Mouse (Mus musculus) heart, adult 9 months (tissue): Measurements from ENCODE around the gene Map3k1.
A peak's percentile ranks its signal among the peaks of the same experiment; 100 is the strongest.

Experiments
- DNase-seq, 2 experiments: peaks; one replicate each; pipeline ENCODE4 v3.0.0; 2022; ENCODE audit warnings: low spot score in 2 of 2

Gene Map3k1

GRCm38 (mm10) chr13:111791596-111791995 is 17.2 kb downstream of the Map3k1 start:
- no peak for DNase-seq

DNA sequence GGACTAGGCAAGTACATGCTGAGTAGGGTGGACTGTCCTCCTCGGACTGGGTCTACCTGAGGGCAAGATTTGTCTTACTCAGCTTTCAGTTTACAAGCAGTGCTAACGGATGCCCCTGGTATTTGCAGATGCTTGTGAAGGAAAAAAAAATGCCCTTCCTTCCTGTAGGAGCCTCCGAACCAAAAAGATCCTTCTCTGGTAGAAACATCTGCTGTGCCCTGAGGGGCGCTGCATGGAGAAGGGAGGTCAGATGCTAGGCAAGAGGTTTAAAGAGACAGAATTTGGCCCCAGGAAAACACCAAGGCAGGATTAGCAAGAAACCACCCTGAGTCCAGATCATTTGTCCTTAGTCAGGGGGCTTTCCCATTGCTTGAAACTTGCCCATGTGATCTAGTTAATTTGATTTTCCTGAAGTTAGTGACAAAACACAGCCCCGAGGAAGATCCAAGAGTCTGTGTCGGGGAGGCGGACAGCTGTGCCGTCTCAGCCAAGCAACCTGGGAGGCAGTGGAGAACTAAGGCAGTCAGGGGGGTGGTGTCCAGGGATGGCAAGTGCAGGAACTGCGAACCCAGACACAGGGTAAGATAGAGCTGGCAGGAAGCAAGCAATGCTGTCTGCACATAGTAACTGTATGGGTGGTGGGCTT is 19.2 kb downstream of the Map3k1 start:
- no peak for DNase-seq

GRCm38 (mm10) chr13:111788882-111789281 is 19.9 kb downstream of the Map3k1 start:
- DNase-seq = no peak

DNA sequence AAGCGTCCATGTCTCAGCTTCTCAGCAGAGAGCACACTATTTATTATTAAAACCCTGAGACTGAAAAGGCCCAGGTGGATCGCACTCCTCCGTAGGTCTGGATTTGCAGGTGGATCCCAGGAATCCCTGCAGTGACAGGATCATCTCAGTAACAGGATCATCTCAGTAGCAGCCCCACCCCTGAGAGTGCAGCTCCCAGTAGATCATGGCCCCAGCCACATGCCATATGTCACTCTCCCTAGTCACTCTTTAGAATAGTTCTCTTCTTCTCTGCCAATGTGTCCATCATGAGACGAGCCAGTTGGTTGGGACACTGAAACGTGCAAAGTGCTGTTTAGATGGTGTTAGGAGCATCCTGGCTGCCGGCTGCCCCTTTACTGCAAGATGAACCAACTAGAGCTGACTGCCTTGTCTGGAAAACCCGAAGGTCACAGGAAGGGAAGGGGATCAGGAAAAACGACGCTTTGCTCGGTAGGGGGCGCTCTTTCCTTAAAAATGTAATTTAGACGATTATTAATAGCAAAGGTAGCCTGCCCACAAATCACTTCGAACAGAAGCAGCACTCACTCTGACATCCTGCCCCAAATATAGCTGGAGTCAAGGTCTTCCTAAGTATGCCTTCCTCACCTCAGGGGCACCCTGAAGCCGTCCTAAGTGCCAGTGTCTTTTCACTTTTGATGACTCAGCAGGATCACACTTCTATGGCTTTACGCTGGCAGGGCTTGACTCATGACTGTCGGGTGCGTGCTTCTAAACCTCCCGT is 20.8 kb downstream of the Map3k1 start:
- DNase-seq = peak; percentile 74 to 88

DNA sequence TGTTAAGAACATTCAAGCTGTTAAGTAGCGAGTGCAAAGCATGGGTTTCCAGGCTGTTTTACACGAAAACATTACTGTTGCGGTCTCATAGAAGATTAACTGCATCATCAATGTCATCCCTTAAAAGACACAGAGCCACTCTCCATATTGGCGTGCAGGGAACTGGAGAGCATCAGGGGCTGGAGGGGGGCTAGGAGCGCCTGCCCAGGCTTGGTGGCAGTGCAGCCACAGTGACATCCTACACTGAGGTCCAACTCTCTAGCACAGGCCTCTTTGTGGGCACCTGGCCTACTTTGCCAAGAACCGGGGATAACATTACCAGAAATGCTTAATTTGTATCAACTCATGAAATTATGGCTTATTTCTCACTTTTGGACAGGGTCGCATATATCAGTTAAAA is 22.2 kb downstream of the Map3k1 start:
- DNase-seq = no peak

DNA sequence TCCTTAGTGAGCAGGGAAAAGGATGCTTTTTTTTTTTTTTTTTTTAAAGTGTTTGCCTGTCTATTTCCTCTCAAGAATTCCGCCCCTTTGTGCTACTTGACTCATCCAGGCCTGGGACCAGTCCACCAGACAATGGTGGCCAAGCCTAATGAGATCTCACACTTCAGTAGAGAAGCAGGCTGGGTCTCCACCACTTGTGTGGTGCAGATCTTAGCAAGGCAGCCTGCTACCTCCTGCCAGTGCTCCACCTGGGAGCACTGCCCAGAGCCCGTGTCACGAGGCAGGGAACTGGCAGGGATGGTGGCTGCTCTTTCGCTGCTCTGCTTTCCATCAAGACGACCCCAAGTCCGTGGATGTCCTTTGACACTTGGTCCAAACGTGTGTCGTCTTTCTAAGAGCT is 25.3 kb downstream of the Map3k1 start:
- DNase-seq = peak in 1 of 2 experiments; percentile 30

GRCm38 (mm10) chr13:111779471-111779870 is 29.3 kb downstream of the Map3k1 start:
- DNase-seq = no peak

- DNase-seq = no peak
Observed at GRCm38 (mm10) chr13:111778606-111779005, 30.2 kb downstream of the Map3k1 start.

DNA sequence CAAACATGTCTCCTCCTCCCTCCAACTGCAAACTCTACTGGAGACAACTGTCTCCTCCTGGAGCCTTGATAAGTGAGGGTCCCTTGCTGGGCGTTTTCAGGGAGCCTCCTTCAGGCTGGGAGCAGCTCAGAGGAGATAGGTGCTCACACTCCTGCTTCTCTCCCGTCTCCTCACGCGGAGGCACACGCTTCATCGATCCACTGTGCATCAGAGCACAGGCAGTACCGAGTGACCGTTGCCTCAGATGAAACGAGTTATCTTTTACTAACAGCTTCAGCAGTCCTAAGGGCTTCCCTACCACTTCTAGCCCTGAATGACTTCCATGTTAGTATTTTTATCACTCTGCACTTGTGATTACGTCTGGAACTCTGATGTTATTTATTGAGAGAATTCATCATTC is 30.9 kb downstream of the Map3k1 start:
- DNase-seq = no peak

DNA sequence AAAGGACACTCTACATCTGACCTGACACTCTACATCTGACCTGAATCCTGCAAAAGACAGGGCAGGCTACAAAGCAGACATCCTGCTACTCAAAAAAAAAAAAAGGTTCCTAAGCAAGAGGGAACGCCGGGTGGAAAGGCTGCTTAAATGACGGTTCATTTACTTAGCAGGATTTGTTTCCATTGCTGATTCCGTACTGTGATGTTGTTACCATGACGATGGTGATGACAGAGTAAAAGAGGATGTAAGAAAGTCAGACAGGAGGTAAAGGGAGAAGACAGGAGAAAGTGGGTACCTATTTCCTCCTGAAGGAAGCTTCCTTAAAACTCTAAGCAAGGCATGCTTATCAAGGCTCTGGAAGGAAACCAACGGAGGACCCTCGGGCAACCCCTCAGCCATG is 31.6 kb downstream of the Map3k1 start:
- no peak for DNase-seq

GRCm38 (mm10) chr13:111772075-111772474 is 36.7 kb downstream of the Map3k1 start:
- DNase-seq = no peak

DNA sequence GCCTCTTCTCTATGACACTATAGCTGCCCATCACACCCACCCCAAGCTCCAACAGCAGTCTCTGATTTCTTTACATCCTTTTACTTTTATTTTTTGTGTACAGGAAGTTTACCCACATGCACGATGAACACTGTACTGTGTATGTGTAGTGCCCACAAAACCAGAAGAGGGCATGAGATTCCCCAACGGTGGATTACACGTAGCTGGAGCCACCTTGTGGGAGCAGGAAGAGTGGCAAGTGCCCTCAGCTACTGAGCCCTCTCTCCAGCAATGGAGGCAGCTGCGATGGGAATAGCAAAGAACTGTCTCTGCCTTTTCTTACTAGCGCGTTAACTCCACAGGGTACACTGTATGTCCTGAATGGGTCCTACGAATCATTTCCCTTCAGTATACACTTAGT is 37.6 kb downstream of the Map3k1 start:
- peak in 1 of 2 experiments; percentile 23 for DNase-seq

DNA sequence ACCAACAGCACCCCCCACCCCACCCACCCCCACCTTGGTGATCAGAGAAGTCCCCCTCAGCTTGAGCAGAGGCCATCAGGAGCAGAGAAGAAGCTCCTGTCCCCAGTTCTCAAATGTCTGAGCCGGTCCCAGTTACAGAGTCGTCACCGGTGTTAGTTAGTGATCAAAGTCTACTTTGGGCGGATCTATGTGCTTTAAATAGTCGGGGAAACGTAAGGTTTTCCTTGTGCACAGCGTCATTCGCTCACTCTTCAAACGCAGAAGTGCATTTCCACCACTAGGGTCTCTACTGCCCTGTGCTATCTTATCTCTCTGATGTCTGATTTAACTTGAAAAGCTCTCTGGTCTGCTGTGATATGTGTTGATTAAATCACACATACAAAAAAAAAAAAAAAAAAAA is 38.0 kb downstream of the Map3k1 start:
- no peak for DNase-seq

DNA sequence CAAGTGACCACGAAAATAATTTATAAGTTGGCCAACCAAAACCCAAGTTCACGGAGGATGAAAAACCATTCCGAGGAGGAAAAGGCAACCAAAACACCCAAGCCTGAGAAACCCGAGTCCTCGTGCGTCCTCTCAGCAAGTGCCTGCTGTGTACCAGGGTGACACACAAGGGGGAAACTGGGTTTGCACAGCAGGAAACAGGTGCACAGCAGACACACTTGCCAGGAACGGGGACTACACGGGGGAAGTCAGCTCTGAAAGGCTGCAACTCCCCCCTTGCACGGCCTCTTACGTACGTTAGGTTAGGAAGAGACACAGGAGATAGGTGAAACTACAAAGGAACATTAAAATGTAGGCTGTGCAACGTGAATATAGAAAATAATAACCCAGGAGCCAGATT is 46.3 kb downstream of the Map3k1 start:
- DNase-seq = no peak

DNA sequence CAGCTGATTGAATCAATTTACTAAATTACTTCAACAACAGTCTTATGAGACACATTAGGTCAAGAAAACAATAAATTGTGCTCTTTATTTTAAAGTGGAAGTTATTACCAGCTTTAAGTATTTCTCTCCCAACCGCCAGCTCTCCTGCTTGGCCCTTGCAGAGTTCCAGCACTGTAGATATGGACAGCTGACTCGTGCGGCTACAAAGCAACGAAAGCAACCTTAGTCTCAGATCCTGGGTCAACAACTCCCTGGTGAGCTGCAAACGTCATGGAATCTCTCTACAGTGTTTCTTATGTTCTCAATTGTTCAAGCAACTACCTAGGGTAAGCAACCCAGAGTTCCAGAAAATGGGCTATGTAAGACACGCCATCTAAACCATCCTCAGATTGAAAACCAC is 51.8 kb downstream of the Map3k1 start:
- DNase-seq = no peak

DNA sequence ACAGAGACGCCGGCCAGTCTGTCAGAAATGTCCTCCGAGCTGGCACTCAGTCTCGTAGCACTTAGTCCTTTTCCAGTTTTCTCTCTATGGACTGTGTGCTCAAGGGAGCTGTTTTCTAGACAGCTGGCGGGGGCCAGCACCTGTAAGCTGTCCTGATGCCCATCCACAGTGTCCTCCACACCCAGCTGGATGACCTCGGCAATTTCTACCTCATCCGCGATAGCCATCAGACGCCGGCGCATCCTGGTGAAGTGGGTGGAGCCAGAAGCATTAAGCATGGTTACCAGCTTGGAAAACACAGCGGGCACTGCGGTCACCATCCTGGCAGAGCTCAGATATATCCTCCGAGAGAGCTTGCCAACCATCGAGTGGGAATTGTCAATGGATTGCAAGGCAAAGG is 52.9 kb downstream of the Map3k1 start:
- no peak for DNase-seq

GRCm38 (mm10) chr13:111755377-111755776 is 53.4 kb downstream of the Map3k1 start:
- no peak for DNase-seq

DNA sequence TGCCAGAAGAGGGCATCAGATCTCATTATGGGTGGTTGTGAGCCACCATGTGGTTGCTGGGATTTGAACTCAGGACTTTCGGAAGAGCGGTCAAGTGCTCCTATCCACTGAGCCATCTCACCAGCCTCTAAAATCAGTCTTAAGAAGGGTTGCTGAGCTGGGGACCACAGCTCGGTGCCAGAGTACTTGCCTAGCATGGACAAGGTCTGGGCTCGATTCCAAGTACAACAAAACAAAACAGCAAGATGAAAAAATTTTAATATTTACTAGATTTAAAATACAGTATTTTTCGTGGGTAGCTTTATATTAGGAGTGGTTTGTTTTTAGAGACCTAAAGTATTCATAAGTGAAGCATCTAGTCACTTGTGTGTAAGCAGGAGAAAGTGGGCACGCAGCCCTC is 55.5 kb downstream of the Map3k1 start:
- DNase-seq = no peak

DNA sequence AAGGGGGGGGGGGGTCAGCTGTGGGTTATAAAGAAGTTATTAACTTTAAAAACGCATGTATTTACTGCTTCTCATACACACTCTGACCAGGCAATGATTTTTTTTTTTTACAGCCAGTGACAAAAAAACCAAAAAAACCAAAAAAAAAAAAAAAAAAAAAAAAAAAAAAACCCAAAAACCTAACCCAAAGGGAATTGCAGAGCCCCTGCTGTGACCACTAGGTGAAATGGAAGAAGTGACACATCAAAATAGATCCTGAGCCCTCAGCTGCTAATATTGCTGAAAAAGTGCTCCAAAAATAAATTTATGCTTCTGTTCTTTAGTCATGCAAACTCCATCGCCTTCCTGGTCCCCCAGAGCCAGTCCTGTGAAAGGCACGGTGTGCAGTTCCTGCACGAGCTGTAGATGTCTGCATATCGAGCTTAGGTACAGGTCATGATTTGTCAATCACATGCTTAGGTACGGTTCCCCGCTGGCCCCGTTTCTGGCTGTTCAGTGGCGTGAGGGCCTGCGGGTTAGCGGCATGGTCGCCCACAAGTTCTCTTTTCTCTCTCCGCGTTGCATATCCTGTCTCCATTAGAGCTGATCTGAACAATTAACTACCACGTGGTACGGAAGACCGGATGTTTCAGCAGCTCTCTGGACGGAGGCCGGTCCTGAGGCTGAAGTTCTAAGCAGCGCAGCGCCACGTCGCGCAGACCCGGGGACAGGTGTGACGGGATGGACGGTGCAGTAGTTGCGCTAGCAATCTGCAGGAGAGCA is 60.3 kb downstream of the Map3k1 start:
- no peak for DNase-seq

- no peak for DNase-seq
Observed at GRCm38 (mm10) chr13:111746831-111747230, 62.0 kb downstream of the Map3k1 start.

DNA sequence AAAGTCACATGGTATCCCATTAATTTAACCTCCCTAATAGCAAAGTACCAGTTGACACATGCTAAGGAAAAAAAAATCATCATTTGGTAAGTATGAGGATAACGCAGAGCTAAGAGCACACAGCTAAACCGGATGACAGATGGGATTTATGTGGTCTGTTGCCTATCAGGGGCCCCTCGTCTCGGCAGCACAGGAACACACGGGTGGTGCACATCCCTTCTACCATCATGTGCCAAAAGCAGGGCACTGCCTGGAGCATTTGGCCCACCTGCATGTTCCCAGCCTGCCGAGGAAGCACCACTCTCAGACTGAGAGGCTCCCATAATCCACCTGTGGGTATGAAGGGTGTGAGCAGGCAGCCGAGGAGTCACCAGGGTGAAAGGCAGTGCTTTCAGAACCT is 63.6 kb downstream of the Map3k1 start:
- DNase-seq = no peak

- no peak for DNase-seq
Observed at GRCm38 (mm10) chr13:111744233-111745000, 64.4 kb downstream of the Map3k1 start.
